Mouse (Mus musculus) retina, postnatal 1 day (tissue): ENCODE results near the gene Ap2a1.

Experiments
- DNase-seq: peaks from one replicate; pipeline ENCODE4 v3.0.0-alpha.2; 2012

The Ap2a1 gene

DNA sequence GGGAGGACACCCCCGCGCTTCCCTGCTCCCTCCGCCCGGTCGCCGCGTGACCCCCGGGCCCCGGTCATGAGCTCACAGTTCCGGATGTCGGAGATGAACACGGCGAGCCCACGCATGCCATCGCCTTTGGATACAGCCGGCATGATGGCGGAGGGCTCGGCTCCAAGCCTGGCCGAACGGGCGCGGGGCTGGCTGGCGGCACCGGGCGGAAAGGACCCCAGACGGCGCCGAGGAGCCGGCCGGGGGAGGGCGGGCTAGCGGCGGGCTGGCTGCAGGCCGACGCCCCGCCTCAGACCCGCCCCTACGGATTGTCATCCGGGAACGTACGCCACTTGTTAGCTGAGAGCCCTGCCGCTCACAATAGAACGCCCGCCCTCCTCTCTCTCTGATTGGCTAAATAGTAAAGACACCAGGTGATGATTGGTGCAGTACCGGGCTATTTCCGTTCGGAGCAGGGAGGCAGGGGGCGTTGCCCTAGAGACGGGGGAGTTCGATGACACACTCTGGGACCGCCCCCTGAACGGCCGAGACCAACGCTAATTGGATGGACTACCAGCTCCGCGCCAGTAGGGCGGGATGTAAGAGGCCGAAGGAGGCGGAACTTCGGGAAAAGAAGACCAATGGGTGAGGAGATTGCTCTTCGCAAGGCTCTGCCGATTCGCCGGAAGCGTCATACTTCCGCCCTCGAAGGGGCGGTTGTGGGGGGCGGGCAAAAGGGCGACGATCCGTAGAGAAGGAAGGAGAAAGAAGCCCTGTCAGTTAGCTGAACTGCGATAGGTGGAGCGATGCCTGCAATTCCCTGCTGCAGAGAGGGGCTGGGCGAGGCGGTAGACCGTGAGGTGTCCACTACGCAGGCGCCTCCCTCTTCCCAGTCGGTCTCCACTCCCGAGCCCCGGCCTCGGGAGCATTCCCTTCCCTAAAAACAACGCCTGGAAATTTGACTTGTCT lies at the start of gene Ap2a1:
Ap2a1 (minus strand) TSS at position 293 of the 948 bp plus-strand sequence.
- peak; percentile 100 for DNase-seq

DNA sequence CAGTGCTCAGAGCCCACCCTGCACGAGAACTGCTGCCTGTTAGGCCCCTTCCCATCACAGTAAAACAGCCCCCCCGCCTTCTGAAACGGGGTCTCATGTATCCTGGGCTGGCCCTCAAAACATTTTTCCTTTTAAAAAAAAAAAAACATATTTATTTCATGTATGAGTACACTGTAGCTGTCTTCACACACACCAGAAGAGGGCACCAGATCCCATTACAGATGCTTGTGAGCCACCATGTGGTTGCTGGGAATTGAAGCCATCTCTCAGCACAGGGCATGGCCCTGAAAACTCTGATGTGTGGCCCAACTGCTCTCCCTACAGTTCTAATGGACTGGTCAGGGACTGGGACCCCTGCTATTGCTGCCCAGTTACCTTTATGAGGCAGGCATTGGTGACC lies 49.0 kb upstream of the Ap2a1 start:
- DNase-seq = no peak

DNA sequence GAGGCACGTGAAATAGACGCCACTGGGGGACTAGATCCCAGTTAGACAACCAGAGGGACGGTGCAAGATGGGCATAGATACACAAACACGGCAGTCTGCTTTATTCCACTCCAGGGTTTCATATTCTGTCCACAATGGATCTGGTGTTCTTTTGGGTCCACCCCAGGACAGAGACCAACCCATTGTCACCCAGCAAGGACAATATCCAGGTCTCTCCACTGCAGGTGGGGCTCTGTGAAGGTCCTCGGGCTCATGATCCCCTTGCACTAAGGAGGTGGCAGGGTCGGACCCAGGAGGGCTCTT lies 45.8 kb upstream of the Ap2a1 start:
- no peak for DNase-seq

DNA sequence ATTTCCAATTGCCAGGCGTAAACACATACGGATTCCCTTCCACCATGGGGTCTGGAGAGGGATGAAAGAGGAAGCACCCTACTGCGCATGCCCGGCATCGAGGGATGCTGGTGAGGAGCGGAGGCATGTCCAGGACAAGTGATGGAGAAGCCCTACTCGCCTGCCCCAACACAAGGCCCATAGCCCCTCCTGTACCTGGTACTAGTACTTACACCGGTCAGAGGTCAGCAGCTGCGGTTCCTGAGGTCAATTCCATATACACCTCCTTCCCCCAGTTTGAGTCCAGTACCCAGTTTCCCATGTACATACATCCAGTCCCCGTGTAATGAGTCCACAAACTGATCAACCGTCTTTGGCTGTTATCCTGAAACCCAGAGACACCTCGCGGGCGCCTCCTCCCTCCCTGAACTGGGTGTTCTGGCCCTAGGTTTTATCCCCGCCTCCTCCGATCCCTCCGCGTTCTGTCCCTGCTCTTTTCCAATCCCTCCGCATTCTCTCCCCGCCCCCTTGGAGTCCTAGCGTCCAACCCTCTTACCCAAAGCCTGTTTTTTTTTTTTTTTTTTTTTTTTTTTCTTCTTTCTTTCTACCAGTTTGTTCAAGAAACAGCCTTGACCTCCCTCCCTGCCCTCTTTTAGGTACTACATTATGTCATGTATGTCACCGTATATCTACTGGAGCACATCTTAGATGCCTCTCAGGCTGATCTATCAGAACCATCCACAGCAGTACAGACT lies 45.3 kb upstream of the Ap2a1 start, which contains the start of gene Cpt1c:
Cpt1c (minus strand) TSS at position 469 of the 734 bp plus-strand sequence.
- peak; percentile 94 for DNase-seq

DNA sequence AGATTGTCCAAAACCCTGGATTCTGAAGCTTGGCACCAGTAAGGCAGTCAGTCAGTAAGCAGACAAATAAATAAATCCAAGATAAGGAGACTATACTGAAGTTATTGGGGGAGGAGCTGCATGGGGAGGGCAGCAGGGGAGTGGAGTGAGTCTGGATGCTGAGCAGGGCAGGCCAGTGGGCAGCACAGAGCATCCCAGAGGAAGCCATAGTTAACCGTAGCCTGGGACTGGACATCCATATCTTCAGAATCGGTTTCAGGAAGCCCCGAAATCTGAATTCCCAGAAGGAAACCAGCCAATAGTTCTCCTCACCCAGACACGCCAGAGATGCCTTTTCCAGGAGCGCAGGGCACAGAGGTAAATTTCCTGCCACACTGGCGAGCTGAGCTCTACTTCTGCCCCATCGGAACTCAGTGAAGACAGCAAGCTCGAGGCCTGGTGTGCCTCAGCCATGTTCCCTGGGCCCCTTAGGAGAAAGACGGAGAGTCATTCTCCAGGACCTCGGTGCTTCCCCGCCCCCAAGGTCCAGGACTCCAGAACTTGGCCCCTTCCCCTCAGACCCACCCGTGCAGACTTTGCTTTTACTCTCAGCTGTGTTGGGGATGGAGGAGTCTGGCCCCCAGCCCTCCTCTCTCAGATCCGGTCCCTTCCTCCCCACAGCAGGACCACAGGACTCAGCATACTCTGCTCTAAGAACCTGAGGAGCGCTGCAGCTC lies 44.3 kb upstream of the Ap2a1 start:
- DNase-seq = no peak

DNA sequence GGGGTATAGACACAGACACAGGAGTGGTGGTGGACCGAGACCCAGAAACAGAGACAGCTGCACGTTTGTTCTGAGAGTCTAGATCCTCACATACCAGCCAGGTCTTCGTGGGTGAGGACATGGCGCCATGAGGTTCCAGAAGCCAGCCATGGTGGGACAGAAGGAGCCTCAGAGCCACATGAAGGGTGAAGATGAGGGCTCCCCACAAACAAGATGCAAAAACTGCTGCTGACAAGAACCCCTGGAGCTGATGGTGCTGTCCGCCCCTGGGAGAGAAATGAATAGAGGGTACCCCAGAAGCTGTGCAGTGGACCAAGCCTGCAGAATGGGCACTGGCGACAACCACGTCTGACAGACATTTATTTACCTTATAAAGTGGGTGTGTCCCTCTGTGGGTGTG lies 41.8 kb upstream of the Ap2a1 start:
- no peak for DNase-seq

DNA sequence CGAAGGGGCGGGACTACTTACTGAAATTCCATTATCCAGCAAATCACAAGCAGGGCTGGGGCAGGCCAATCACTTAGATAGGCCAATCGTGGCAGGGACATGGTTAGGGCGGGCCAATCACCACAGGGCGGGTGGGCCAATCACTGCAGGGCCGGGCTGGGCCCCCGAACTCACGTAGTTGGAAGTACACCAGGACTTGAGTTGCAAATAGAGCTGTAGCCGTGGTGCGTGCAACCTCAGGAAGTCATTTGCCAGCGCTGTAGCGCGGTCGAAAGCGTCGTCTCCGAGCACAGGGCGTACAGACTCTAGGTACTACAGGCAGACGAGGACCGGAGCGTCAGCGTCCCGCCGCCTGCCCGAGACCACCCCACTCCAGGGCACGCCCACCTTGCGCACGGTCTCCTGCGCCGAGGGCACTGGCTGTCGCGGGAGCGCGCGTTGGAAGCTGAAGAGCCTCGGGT lies 41.0 kb upstream of the Ap2a1 start:
- DNase-seq = peak; percentile 93

DNA sequence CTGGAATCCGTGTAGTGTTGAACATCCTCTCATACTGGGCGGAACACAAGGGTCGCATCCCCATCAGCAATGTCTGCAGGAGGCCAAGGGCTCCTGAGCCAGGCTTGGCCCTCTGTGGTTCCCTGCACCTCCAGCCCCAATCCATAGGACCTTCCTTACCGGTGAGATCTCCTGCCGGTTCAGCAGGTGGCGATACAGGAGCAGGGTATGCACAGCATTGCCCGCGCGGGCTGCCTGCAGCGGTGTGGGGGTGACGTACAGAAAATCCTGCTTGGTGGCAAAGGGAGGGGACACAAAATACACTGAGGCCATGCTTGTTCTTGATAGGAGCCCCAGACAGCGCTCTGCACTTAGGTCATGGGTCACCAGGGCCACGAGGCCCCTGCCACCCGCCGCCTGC lies 37.3 kb upstream of the Ap2a1 start:
- DNase-seq = no peak

DNA sequence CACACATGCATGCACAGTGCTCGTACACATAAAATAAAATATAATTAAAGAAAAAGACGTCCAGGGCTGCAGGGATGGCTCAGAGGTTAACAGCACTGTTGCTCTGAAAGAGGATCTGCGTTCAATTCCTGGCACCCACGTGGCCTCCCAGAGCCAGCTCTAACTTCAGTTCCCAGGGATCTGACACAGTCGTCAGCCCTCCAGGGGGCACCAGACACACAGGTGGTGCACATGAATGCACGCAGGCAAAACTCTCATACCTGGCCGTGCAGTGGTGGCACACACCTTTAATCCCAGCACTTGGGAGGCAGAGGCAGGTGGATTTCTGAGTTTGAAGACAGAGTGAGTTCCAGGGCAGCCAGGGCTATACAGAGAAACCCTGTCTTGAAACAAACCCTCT lies 36.7 kb upstream of the Ap2a1 start:
- no peak for DNase-seq

DNA sequence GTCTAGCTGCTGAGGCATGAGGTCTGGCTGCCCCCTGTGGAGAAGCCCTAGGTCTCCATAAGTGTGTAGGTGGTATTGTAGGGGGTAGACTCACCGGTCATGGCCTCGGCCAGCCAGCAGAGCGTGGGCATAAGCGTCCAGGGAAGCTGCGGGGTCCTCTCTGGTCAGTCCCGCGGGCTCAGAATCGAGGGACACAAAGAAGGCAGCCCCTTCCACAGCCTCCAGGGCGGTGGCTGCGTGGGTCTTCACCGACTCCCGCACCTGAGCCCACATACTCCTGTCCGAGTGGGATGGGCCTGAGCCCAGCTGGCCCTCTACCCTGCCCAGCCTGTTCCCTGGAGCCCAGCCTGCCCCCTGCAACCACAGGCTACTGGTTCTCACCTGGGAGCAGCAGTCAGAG lies 35.7 kb upstream of the Ap2a1 start:
- DNase-seq = no peak

DNA sequence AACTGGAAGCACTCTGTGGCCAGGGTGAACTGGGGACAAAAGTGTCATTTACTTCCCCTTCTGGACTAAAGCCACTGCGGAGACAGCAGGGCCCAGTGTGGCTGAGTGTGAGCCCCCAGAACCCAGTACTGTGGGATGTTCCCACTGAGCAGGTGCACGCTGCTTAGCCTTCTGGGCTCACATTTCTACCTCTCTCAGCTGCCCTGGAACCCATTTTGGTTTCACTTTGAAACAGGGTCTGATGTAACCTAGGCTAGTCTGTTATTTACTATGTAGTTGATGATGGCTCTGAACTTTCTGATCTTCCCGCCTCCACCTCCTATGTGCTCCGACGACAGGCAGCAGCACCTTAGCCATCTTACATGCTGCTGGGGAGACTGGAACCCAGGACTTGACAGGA lies 33.5 kb upstream of the Ap2a1 start:
- DNase-seq = no peak

DNA sequence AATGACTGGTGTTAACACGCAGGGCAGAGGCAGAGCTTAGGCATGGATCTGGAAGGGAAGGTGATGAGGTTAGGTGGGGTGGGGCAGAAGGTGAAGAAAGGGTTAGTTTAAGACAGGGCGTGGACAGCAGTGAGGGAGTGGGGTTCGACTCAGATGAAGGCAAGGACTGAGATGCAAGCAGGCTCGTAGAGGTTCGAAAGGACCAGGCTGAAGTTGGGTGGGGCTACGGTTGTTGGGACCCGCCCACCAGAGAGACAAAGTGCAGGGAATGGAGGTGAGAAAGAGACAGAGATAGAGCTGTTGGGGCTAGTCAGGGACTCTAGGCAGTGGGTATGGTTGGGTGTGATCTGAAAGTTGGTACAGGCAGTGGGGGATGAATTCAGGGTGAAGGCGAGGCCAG lies 33.0 kb upstream of the Ap2a1 start:
- DNase-seq = no peak

DNA sequence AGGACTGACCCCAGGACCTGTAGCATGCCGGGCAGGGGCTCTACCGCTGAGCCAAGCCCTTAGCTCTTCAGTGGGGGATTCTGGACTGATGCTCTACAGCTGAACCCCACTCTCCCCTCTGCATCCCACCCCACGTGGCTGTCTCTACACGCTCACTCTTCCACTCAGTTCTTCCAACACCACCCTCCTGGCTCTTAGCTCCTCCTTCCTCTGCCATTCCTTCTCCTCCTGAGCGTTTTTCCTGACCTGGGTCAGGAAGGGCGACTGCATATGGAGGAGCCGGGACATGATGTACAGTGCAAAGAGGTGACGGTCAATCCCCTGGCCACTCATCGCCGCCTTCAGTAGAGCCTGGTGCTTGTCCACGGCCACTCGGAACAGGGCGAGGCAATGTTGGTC lies 31.2 kb upstream of the Ap2a1 start:
- DNase-seq = no peak

DNA sequence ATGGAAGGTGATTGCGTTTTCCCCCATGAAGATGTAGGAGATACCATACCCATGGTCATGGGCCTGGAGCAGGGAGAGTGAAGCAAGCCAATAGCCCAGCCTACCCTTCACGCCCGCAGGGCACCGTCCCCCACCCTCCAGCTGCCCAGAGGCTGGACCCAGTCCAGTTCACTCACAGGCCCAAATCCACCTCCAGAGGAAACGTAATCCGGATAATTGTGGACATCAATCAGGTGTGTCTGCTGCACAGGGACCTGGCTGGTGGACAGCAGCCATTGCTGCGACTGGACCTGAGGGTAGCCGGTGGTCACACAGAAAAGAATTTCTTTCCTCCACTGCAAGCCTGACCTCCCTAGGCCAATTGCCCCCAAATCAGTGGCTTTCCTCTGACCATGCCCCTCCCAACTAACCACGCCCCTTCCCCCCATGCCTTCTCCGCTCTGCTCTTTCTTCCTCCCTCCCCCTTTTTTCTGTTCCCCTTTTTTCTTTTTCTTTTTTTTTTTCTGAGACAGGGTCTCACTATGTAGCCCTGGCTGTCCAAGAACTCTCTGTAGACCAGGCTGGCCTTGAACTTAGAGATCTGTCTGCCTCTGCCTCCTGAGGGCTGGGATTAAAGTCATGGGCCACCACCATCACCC lies 30.7 kb upstream of the Ap2a1 start:
- no peak for DNase-seq

DNA sequence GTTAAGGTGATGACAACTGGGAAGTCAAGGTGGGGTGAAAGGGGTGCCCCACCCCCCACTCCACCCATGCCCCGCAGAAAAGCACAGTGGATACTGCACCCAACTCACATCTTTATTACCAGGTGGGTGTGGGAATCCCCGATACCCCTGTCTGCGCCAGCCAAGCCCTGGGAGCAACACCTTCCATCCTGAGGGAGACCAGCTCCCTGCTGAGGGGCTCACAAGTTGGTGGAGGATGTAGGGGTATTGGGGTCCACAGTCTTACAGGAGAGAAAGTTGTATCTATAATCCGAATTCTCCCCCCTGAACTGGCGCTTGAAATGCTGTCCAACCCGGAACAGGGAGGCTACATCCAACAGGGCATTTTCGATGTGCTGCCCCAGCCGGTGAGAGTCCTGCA lies 30.0 kb upstream of the Ap2a1 start:
- DNase-seq = no peak

DNA sequence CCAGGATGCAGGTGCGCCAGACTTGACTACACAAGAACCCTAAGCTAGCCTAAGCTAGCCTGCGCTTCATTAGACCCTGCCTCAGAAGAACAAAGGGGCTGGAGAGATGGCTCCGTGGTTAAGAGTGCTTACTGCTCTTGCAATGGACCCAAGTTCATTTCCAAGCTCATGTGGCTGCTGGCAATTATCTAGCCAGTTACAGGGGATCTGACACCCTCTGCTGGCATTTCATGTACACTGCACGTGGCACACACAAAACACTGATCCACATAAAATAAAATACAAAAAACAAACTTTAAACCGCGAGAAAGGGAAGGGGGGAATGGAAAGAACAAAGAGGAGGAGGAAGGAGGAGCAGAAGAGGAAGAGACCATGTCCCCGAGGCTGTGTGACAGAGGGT lies 28.9 kb upstream of the Ap2a1 start:
- peak; percentile 65 for DNase-seq

DNA sequence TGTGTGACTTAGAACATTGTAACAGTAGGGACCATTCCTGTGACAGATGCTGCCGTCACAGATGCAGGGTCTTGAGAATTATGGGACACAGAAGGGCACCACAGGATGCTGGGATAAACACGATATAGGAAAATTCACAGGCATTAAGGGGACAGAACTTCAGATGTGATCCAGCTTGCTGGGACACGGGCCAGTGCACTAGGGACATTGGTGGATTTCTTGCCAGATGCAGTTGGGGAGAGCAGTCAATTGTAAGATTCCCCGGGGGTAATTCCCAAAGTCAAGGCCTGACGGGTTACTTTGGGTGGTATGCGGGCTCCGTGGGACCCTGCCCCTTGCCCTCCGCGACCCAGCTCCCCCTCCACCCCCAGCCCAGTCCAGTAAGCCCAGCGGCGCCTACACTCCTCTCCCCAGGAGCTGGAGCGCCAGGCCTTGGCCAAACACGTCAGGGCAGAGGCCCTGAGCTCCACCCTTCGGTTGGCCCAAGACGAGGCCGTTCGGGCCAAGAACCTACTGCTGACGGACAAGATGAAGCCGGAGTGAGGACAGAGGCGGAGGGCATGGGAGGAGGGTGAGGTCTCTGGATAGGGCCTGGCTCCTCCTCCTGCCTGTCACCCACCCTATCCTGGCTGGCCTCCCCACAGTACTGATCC lies 28.0 kb upstream of the Ap2a1 start:
- DNase-seq = no peak

DNA sequence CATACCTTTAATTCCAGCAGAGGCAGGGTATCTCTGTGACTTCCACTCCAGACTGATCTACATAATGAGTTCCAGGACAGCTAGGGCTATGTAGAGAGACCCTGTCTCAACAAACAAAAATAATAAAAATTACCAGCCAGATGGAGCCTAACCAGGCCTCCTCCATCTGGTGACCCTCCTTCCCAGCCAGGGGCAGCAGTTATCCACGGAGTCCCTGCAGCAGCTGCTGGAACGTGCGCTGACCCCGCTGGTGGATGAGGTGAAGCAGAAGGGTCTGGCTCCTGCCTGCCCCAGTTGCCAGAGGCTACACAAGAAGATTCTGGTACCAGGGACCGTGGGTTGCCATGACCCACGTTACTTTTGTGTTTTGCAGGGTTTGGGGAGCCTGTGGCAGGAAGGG lies 27.0 kb upstream of the Ap2a1 start:
- DNase-seq = no peak

DNA sequence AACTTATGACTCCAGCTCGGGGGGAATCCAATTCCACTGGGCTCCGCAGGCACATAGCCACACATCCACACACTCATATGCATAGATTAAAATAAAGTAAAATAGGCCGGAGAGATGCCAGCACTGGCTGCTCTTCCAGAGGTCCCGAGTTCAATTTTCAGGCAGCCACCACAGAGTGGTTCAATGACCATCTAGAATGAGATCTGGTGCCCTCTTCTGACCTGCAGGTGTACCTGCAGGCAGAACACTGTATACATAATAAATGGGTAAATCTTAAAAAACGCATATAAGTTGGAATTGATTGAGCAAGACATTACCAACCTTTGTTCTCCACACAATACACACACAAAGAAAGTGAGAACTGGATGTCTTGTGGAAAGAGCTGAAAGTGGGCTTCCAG lies 26.3 kb upstream of the Ap2a1 start:
- DNase-seq = peak; percentile 43

DNA sequence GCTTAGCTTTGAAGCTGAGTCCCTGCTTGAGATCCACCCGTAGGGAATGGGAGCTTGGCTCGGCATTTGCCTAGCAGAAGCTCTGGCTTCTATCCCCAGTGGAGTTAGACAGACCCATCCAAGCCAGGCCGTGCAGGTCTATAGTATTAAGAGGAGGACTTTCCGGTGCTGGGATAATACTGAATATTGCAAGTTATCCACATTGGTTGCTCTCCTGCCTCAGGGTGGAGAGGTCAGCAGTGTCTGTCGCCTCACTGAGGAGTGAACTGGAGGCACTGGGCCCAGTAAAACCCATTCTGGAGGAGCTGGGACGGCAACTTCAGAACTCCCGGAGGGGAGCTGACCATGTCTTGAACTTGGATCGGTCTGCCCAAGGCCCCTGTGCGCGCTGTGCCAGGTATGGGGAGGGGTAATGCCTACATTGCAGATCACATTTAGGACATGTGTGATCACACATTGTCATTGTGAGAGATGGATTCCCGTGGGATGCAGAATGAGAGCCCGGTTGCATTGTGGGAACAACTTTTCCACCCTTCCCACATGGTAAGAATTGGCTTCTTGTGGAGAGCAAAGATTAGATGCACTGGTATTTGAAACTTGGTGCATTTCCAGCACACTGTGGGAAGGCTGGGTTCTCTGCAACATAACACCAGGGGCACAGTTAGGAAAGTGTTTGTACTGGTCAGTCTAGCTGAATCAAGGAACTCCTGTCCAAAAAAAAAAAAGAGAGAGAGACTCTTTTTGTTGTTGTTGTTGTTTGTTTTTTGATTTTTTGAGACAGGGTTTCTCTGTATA lies 25.0 kb upstream of the Ap2a1 start:
- no peak for DNase-seq

DNA sequence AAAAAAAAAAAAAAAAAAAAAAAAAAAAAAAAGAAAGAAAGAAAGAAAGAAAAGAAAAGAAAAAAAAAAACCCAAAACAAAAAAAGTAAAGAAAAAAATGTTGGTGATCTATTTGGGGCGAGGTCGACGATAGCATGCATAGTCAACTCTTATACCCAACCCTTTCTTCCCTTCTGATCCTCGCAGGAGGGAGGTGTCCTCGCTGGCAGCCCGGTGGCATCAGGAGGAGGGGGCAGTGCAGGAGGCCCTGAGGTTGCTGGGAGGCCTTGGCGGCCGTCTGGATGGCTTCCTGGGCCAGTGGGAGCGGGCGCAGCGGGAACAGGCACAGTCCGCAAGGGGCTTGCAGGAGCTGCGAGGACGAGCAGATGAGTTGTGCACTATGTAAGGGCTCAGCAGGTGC lies 24.3 kb upstream of the Ap2a1 start:
- DNase-seq = no peak
